Mouse (Mus musculus): ENCODE data around the gene Nrxn3. TPM values are rescaled to one million over a fixed set of nuclear protein-coding genes. Genes with fewer than 3 reads are reported as not detected.
A peak's percentile ranks its signal among the peaks of the same experiment; 100 is the strongest.

Gene Nrxn3
- polyA plus RNA-seq, 1 experiment from 2014 or later: 0.31 TPM

GRCm38 (mm10) chr12:89764191-89765082, 1041.8 kb downstream of the Nrxn3 start:
- no peak overlapping the region for H3K27ac ChIP-seq (replicated peaks; ENCODE audit: low read depth, low read length)
- ATAC-seq (ENCODE audit: insufficient number of reproducible peaks, low FRiP score, low TSS enrichment, low read depth) (no peak), DNase-seq (ENCODE audit: low spot score) (peak; percentile 20)
- 45% methylated on average over 10 of the region's 10 CpGs for WGBS
- H3K9me3 ChIP-seq (ENCODE audit: control insufficient read depth, low read length): no peaks in the 10 kb centered on the region
- no peak overlapping the region for H3K4me2 ChIP-seq (ENCODE audit: low read depth, severe bottlenecking)
- H3K4me3 ChIP-seq (ENCODE audit: low read depth, low read length): no peak overlapping the region
- no peaks in the 10 kb centered on the region for H3K36me3 ChIP-seq (ENCODE audit: control insufficient read depth, insufficient read depth, low read length)
- H3K4me1 ChIP-seq (ENCODE audit: control insufficient read depth, insufficient read depth, low read length): no peaks in the 10 kb centered on the region
- H3K9ac ChIP-seq (ENCODE audit: low read length): no peak overlapping the region
- no peaks in the 10 kb centered on the region for H3K27me3 ChIP-seq (ENCODE audit: control insufficient read depth, insufficient read depth, low read length)

- 80% methylated on average over 2 of the region's 2 CpGs for WGBS
- Histone ChIP-seq H3K9ac (ENCODE audit: low read length) (no peak overlapping the region), H3K4me3 (ENCODE audit: low read depth, low read length) (no peak overlapping the region), H3K36me3 (ENCODE audit: control insufficient read depth, insufficient read depth, low read length) (no peaks in the 10 kb centered on the region), H3K27me3 (ENCODE audit: control insufficient read depth, insufficient read depth, low read length) (no peaks in the 10 kb centered on the region), H3K9me3 (ENCODE audit: control insufficient read depth, low read length) (no peaks in the 10 kb centered on the region), H3K27ac (replicated peaks; ENCODE audit: low read depth, low read length) (no peak overlapping the region), H3K4me1 (ENCODE audit: control insufficient read depth, insufficient read depth, low read length) (no peaks in the 10 kb centered on the region), H3K4me2 (ENCODE audit: low read depth, severe bottlenecking) (no peak overlapping the region)
- no peak for ATAC-seq (ENCODE audit: insufficient number of reproducible peaks, low FRiP score, low TSS enrichment, low read depth)
- no peak for DNase-seq (ENCODE audit: low spot score)
These were observed 1042.5 kb downstream of the Nrxn3 start for GRCm38 (mm10) chr12:89765179-89765578.

- no peaks in the 10 kb centered on the region for H3K36me3 ChIP-seq (ENCODE audit: control insufficient read depth, insufficient read depth, low read length)
- H3K4me1 ChIP-seq (ENCODE audit: control insufficient read depth, insufficient read depth, low read length): no peaks in the 10 kb centered on the region
- no peak overlapping the region for H3K4me3 ChIP-seq (ENCODE audit: low read depth, low read length)
- H3K27me3 ChIP-seq (ENCODE audit: control insufficient read depth, insufficient read depth, low read length): no peaks in the 10 kb centered on the region
- H3K27ac ChIP-seq (replicated peaks; ENCODE audit: low read depth, low read length): no peak overlapping the region
- H3K9ac ChIP-seq (ENCODE audit: low read length): no peak overlapping the region
- no peaks in the 10 kb centered on the region for H3K9me3 ChIP-seq (ENCODE audit: control insufficient read depth, low read length)
- 81% methylated on average over 3 of the region's 3 CpGs for WGBS
- DNase-seq (ENCODE audit: low spot score) (no peak), ATAC-seq (ENCODE audit: insufficient number of reproducible peaks, low FRiP score, low TSS enrichment, low read depth) (no peak)
- H3K4me2 ChIP-seq (ENCODE audit: low read depth, severe bottlenecking): no peak overlapping the region
These were observed 1066.1 kb downstream of the Nrxn3 start for GRCm38 (mm10) chr12:89788794-89789193.

GRCm38 (mm10) chr12:89789981-89790380, 1067.3 kb downstream of the Nrxn3 start:
- Histone ChIP-seq H3K9ac (ENCODE audit: low read length) (no peak overlapping the region), H3K4me1 (ENCODE audit: control insufficient read depth, insufficient read depth, low read length) (no peaks in the 10 kb centered on the region), H3K4me3 (ENCODE audit: low read depth, low read length) (no peak overlapping the region), H3K4me2 (ENCODE audit: low read depth, severe bottlenecking) (no peak overlapping the region), H3K27me3 (ENCODE audit: control insufficient read depth, insufficient read depth, low read length) (no peaks in the 10 kb centered on the region), H3K36me3 (ENCODE audit: control insufficient read depth, insufficient read depth, low read length) (no peaks in the 10 kb centered on the region), H3K27ac (replicated peaks; ENCODE audit: low read depth, low read length) (no peak overlapping the region), H3K9me3 (ENCODE audit: control insufficient read depth, low read length) (no peaks in the 10 kb centered on the region)
- DNase-seq (ENCODE audit: low spot score): no peak
- WGBS: 87% methylated on average over 1 of the region's 1 CpGs
- no peak for ATAC-seq (ENCODE audit: insufficient number of reproducible peaks, low FRiP score, low TSS enrichment, low read depth)

GRCm38 (mm10) chr12:89791829-89792228, 1069.2 kb downstream of the Nrxn3 start:
- Histone ChIP-seq H3K4me2 (ENCODE audit: low read depth, severe bottlenecking) (no peak overlapping the region), H3K27me3 (ENCODE audit: control insufficient read depth, insufficient read depth, low read length) (no peaks in the 10 kb centered on the region), H3K9me3 (ENCODE audit: control insufficient read depth, low read length) (no peaks in the 10 kb centered on the region), H3K4me3 (ENCODE audit: low read depth, low read length) (no peak overlapping the region), H3K9ac (ENCODE audit: low read length) (no peak overlapping the region), H3K4me1 (ENCODE audit: control insufficient read depth, insufficient read depth, low read length) (no peaks in the 10 kb centered on the region), H3K36me3 (ENCODE audit: control insufficient read depth, insufficient read depth, low read length) (no peaks in the 10 kb centered on the region), H3K27ac (replicated peaks; ENCODE audit: low read depth, low read length) (no peak overlapping the region)
- WGBS: 83% methylated on average over 3 of the region's 3 CpGs
- ATAC-seq (ENCODE audit: insufficient number of reproducible peaks, low FRiP score, low TSS enrichment, low read depth) (no peak), DNase-seq (ENCODE audit: low spot score) (no peak)

- H3K36me3 ChIP-seq (ENCODE audit: control insufficient read depth, insufficient read depth, low read length): no peaks in the 10 kb centered on the region
- no peak for ATAC-seq (ENCODE audit: insufficient number of reproducible peaks, low FRiP score, low TSS enrichment, low read depth)
- H3K4me1 ChIP-seq (ENCODE audit: control insufficient read depth, insufficient read depth, low read length): no peaks in the 10 kb centered on the region
- H3K27me3 ChIP-seq (ENCODE audit: control insufficient read depth, insufficient read depth, low read length): no peaks in the 10 kb centered on the region
- no peaks in the 10 kb centered on the region for H3K9me3 ChIP-seq (ENCODE audit: control insufficient read depth, low read length)
- no peak for DNase-seq (ENCODE audit: low spot score)
- no peak overlapping the region for H3K27ac ChIP-seq (replicated peaks; ENCODE audit: low read depth, low read length)
- H3K4me3 ChIP-seq (ENCODE audit: low read depth, low read length): no peak overlapping the region
- H3K9ac ChIP-seq (ENCODE audit: low read length): no peak overlapping the region
- no peak overlapping the region for H3K4me2 ChIP-seq (ENCODE audit: low read depth, severe bottlenecking)
- 91% methylated on average over 6 of the region's 6 CpGs for WGBS
These were observed 1072.1 kb downstream of the Nrxn3 start for GRCm38 (mm10) chr12:89794741-89795140.

GRCm38 (mm10) chr12:89808217-89808616, 1085.5 kb downstream of the Nrxn3 start:
- ATAC-seq (ENCODE audit: insufficient number of reproducible peaks, low FRiP score, low TSS enrichment, low read depth) (no peak), DNase-seq (ENCODE audit: low spot score) (no peak)
- peaks cover 1% of the 10 kb centered on the region; the same call in 1 of the 2 replicates for H3K27me3 ChIP-seq (ENCODE audit: control insufficient read depth, insufficient read depth, low read length)
- no peak overlapping the region for H3K9ac ChIP-seq (ENCODE audit: low read length)
- H3K4me2 ChIP-seq (ENCODE audit: low read depth, severe bottlenecking): no peak overlapping the region
- no peak overlapping the region for H3K27ac ChIP-seq (replicated peaks; ENCODE audit: low read depth, low read length)
- H3K4me3 ChIP-seq (ENCODE audit: low read depth, low read length): no peak overlapping the region
- H3K9me3 ChIP-seq (ENCODE audit: control insufficient read depth, low read length): no peaks in the 10 kb centered on the region
- no peaks in the 10 kb centered on the region for H3K36me3 ChIP-seq (ENCODE audit: control insufficient read depth, insufficient read depth, low read length)
- 72% methylated on average over 3 of the region's 3 CpGs for WGBS
- 0 out of 2 replicates have a peak, but pooled peaks cover 4% of the 10 kb centered on the region for H3K4me1 ChIP-seq (ENCODE audit: control insufficient read depth, insufficient read depth, low read length)

GRCm38 (mm10) chr12:89810146-89810545, 1087.5 kb downstream of the Nrxn3 start:
- 0 out of 2 replicates have a peak, but pooled peaks cover 4% of the 10 kb centered on the region for H3K4me1 ChIP-seq (ENCODE audit: control insufficient read depth, insufficient read depth, low read length)
- H3K9me3 ChIP-seq (ENCODE audit: control insufficient read depth, low read length): no peaks in the 10 kb centered on the region
- 84% methylated on average over 5 of the region's 5 CpGs for WGBS
- H3K4me3 ChIP-seq (ENCODE audit: low read depth, low read length): no peak overlapping the region
- DNase-seq (ENCODE audit: low spot score) (no peak), ATAC-seq (ENCODE audit: insufficient number of reproducible peaks, low FRiP score, low TSS enrichment, low read depth) (no peak)
- H3K27me3 ChIP-seq (ENCODE audit: control insufficient read depth, insufficient read depth, low read length): peaks cover 6% of the 10 kb centered on the region; the same call in 1 of the 2 replicates
- H3K27ac ChIP-seq (replicated peaks; ENCODE audit: low read depth, low read length): no peak overlapping the region
- H3K4me2 ChIP-seq (ENCODE audit: low read depth, severe bottlenecking): no peak overlapping the region
- H3K9ac ChIP-seq (ENCODE audit: low read length): no peak overlapping the region
- no peaks in the 10 kb centered on the region for H3K36me3 ChIP-seq (ENCODE audit: control insufficient read depth, insufficient read depth, low read length)
